Mouse (Mus musculus): ENCODE measurements at regions not wholly inside any gene's neighbourhood (a gene's known extent, or its start where the extent isn't known, plus 50 kb on each side); places are given as distances from the start of the nearest gene placed in this dataset.

DNA sequence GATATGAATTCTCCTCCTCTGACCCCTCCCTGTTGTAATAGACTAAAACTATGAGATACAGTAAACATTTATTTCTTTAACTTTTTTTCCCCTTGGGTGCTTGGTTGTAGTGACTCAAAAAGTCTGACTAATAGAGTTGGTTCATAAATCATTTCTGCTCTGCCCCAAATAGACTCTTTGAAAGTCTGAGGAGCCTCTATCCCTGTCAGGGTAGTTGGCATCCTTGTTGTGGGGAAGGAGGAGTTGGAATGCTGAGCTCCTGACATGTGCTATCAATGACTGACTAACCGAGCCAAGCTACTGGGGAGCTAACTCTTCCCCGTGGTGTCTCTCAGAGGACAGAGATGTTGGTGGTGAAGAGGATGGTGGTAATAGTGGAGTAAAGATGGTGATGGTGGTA, 89.4 kb downstream of the En1 start:
- no peak for TF ChIP-seq CTCF (IDR thresholded peaks at IDR 0.05; ENCODE audit: borderline replicate concordance, insufficient read depth, low read depth, low read length)
- no peak for TF ChIP-seq POLR2A (IDR thresholded peaks at IDR 0.05; ENCODE audit: borderline replicate concordance, insufficient read depth, low read length)

All from cerebellum, adult 2 months (tissue).